Mouse (Mus musculus): Measurements from ENCODE around the gene Wdr13. TPM values are rescaled to one million over a fixed set of nuclear protein-coding genes. Genes with fewer than 3 reads are reported as not detected.
A peak's percentile ranks its signal among the peaks of the same experiment; 100 is the strongest.

Wdr13 gene
- polyA plus RNA-seq (2012; rRNA removed), result 14.3 and 14.5 TPM in 2 replicates
- polyA plus RNA-seq (2014; fragmentation: Nextera tagmentation; extraction: Ambion mirVana), result 3.7 and 4.4 TPM in 2 replicates

GRCm38 (mm10) chrX:8132017-8132976, at the start of gene Wdr13:
Gene Wdr13, minus strand, starts transcription at chrX:8132892.
- Histone ChIP-seq H3K9me3 (ENCODE audit: control insufficient read depth, low read length) (no peaks in the 10 kb centered on the region), H3K4me1 (replicated peaks; ENCODE audit: control insufficient read depth in 2 of 2, insufficient read depth in 2 of 2, low read length in 1 of 2) (peaks cover 2 to 5% of the 10 kb centered on the region in 2 experiments; a peak in 2 of 4 replicates), H3K4me3 (ENCODE audit: insufficient read depth in 1 of 2, low read depth in 2 of 2, low read length in 2 of 2) (peak within 1 kb of the TSS; percentile 60 to 83), H3K27me3 (ENCODE audit: control insufficient read depth, insufficient read depth, low read length) (no peaks in the 10 kb centered on the region), H3K4me2 (ENCODE audit: low read depth) (peak within 1 kb of the TSS; percentile 88), H3K27ac (peak within 1 kb of the TSS; percentile 93), H3K36me3 (replicated peaks; ENCODE audit: control insufficient read depth, insufficient read depth, low read depth) (no peaks in the 10 kb centered on the region; the same call in 1 of the 2 replicates), H3K9ac (replicated peaks) (peak within 1 kb of the TSS; percentile 70)
- TF ChIP-seq CTCF (IDR thresholded peaks at IDR 0.05; ENCODE audit: low read depth) (no peak), EP300 (IDR thresholded peaks at IDR 0.05; ENCODE audit: low read depth) (no peak)
- 6% methylated on average over 39 of the region's 40 CpGs for WGBS (ENCODE audit: insufficient replicate concordance)
- DNase-seq (ENCODE audit: low read depth in 3 of 3, low spot score in 3 of 3) (peak; percentile 85 to 89 (median 88)), ATAC-seq (ENCODE audit: insufficient read depth) (peak; percentile 87)

- Histone ChIP-seq H3K4me3 (ENCODE audit: insufficient read depth in 1 of 2, low read depth in 2 of 2, low read length in 2 of 2) (no peak overlapping the region), H3K9me3 (ENCODE audit: control insufficient read depth, low read length) (no peaks in the 10 kb centered on the region), H3K36me3 (replicated peaks; ENCODE audit: control insufficient read depth, insufficient read depth, low read depth) (no peaks in the 10 kb centered on the region), H3K27me3 (ENCODE audit: control insufficient read depth, insufficient read depth, low read length) (no peaks in the 10 kb centered on the region), H3K9ac (replicated peaks) (no peak overlapping the region), H3K4me1 (replicated peaks; ENCODE audit: control insufficient read depth in 2 of 2, insufficient read depth in 2 of 2, low read length in 1 of 2) (peaks cover 0 to 10% of the 10 kb centered on the region in 2 experiments; a peak in 3 of 4 replicates), H3K27ac (no peak overlapping the region), H3K4me2 (ENCODE audit: low read depth) (no peak overlapping the region)
- no peak for TF ChIP-seq EP300 (IDR thresholded peaks at IDR 0.05; ENCODE audit: low read depth)
- no peak for TF ChIP-seq CTCF (IDR thresholded peaks at IDR 0.05; ENCODE audit: low read depth)
- DNase-seq (ENCODE audit: low read depth in 3 of 3, low spot score in 3 of 3), result no peak
- ATAC-seq (ENCODE audit: insufficient read depth), result no peak
- WGBS (ENCODE audit: insufficient replicate concordance), result 33% methylated on average over 5 of the region's 5 CpGs
Observed at GRCm38 (mm10) chrX:8179646-8180045, 47.0 kb upstream of the Wdr13 start.

- no peak overlapping the region for H3K4me3 ChIP-seq (ENCODE audit: insufficient read depth in 1 of 2, low read depth in 2 of 2, low read length in 2 of 2)
- 76% methylated on average over 2 of the region's 2 CpGs for WGBS (ENCODE audit: insufficient replicate concordance)
- TF ChIP-seq CTCF (IDR thresholded peaks at IDR 0.05; ENCODE audit: low read depth) (no peak), EP300 (IDR thresholded peaks at IDR 0.05; ENCODE audit: low read depth) (no peak)
- no peak overlapping the region for H3K27ac ChIP-seq
- peaks cover 0 to 10% of the 10 kb centered on the region in 2 experiments; a peak in 3 of 4 replicates for H3K4me1 ChIP-seq (replicated peaks; ENCODE audit: control insufficient read depth in 2 of 2, insufficient read depth in 2 of 2, low read length in 1 of 2)
- DNase-seq (ENCODE audit: low read depth in 3 of 3, low spot score in 3 of 3) (no peak), ATAC-seq (ENCODE audit: insufficient read depth) (no peak)
- no peaks in the 10 kb centered on the region for H3K27me3 ChIP-seq (ENCODE audit: control insufficient read depth, insufficient read depth, low read length)
- no peaks in the 10 kb centered on the region for H3K9me3 ChIP-seq (ENCODE audit: control insufficient read depth, low read length)
- no peak overlapping the region for H3K9ac ChIP-seq (replicated peaks)
- H3K4me2 ChIP-seq (ENCODE audit: low read depth), result no peak overlapping the region
- H3K36me3 ChIP-seq (replicated peaks; ENCODE audit: control insufficient read depth, insufficient read depth, low read depth), result no peaks in the 10 kb centered on the region
Observed at GRCm38 (mm10) chrX:8178871-8179270, 46.2 kb upstream of the Wdr13 start.

GRCm38 (mm10) chrX:8175504-8176385, 43.1 kb upstream of the Wdr13 start, which contains the start of gene Tbc1d25:
Gene Tbc1d25, minus strand, starts transcription at chrX:8176181.
- Histone ChIP-seq H3K9me3 (ENCODE audit: control insufficient read depth, low read length) (no peaks in the 10 kb centered on the region), H3K4me1 (replicated peaks; ENCODE audit: control insufficient read depth in 2 of 2, insufficient read depth in 2 of 2, low read length in 1 of 2) (peaks cover 0 to 10% of the 10 kb centered on the region in 2 experiments; a peak in 3 of 4 replicates), H3K9ac (replicated peaks) (peak within 1 kb of the TSS; percentile 78), H3K27me3 (ENCODE audit: control insufficient read depth, insufficient read depth, low read length) (no peaks in the 10 kb centered on the region), H3K36me3 (replicated peaks; ENCODE audit: control insufficient read depth, insufficient read depth, low read depth) (no peaks in the 10 kb centered on the region), H3K4me3 (ENCODE audit: insufficient read depth in 1 of 2, low read depth in 2 of 2, low read length in 2 of 2) (peak within 1 kb of the TSS; percentile 77 to 87), H3K27ac (peak within 1 kb of the TSS; percentile 73), H3K4me2 (ENCODE audit: low read depth) (peak within 1 kb of the TSS; percentile 67)
- DNase-seq (ENCODE audit: low read depth in 3 of 3, low spot score in 3 of 3) (peak; percentile 70 to 83 (median 75)), ATAC-seq (ENCODE audit: insufficient read depth) (peak; percentile 94)
- TF ChIP-seq CTCF (IDR thresholded peaks at IDR 0.05; ENCODE audit: low read depth), result peak; percentile 46
- no peak for TF ChIP-seq EP300 (IDR thresholded peaks at IDR 0.05; ENCODE audit: low read depth)
- 7% methylated on average over 55 of the region's 56 CpGs for WGBS (ENCODE audit: insufficient replicate concordance)

Measured in liver, embryonic 14.5 days (tissue).